Mouse (Mus musculus) liver, embryonic 15.5 days (tissue): ENCODE data around the gene Ube2b. TPM values are rescaled to one million over a fixed set of nuclear protein-coding genes. Genes with fewer than 3 reads are reported as not detected.
A peak's percentile ranks its signal among the peaks of the same experiment; 100 is the strongest.

Experiments used
- ATAC-seq: fragments of 200-750 bp; cut with Nextera tagmentation; 2 replicates; pipeline ENCODE4 v1.8.0; 2017; ENCODE audit warnings: moderate number of reproducible peaks, mild to moderate bottlenecking, moderate library complexity; ENCODE audit not compliant: insufficient read depth
- H3K27ac ChIP-seq: fragments of 300-500 bp; sonication (generic); replicated peaks from 2 replicates; pipeline ENCODE4 v1.5.1; 2015; ENCODE audit warnings: mild to moderate bottlenecking, inconsistent platforms
- H3K27me3 ChIP-seq: fragments of 300-500 bp; sonication (generic); 2 replicates; pipeline ENCODE4 v1.6.1; 2015; ENCODE audit warnings: mild to moderate bottlenecking, inconsistent platforms
- H3K36me3 ChIP-seq: fragments of 300-500 bp; sonication (generic); replicated peaks from 2 replicates; pipeline ENCODE4 v1.6.1; 2015; ENCODE audit warnings: moderate library complexity, mild to moderate bottlenecking, inconsistent platforms
- H3K4me1 ChIP-seq: fragments of 300-500 bp; sonication (generic); replicated peaks from 2 replicates; pipeline ENCODE4 v1.6.1; 2015; ENCODE audit warnings: inconsistent platforms
- H3K4me2 ChIP-seq: fragments of 300-500 bp; sonication (generic); 2 replicates; pipeline ENCODE4 v1.6.1; 2015; ENCODE audit warnings: moderate library complexity, mild to moderate bottlenecking, inconsistent platforms
- H3K4me3 ChIP-seq: fragments of 300-500 bp; sonication (generic); replicated peaks from 2 replicates; pipeline ENCODE4 v1.5.1; 2015; ENCODE audit warnings: mild to moderate bottlenecking, inconsistent platforms
- H3K9ac ChIP-seq: fragments of 300-500 bp; sonication (generic); 2 replicates; pipeline ENCODE4 v1.6.1; 2015; ENCODE audit warnings: moderate library complexity, mild to moderate bottlenecking, inconsistent platforms
- H3K9me3 ChIP-seq: fragments of 300-500 bp; sonication (generic); replicated peaks from 2 replicates; pipeline ENCODE4 v1.6.1; 2016; ENCODE audit warnings: inconsistent platforms
- WGBS: fragments of 180-500 bp; shearing (Covaris S2); methylation state at CpG from one replicate; pipeline ENCODE4 v1.1.7; 2015; ENCODE audit warnings: mixed read lengths; ENCODE audit not compliant: insufficient replicate concordance; 5-methylcytosine and 5-hydroxymethylcytosine counted together
- polyA plus RNA-seq: library from polyadenylated mRNA; unstranded; fragments of >200 nt; fragmentation: Nextera tagmentation; extraction: Ambion mirVana; gene quantifications from 2 replicates; pipeline ENCODE4 v1.2.1, GENCODE M21; 2015

Ube2b gene
- polyA plus RNA-seq, 1 experiment from 2014 or later, result 139 TPM

GRCm38 (mm10) chr11:51949155-51949840 is 51.3 kb downstream of the Ube2b start:
- ATAC-seq, result no peak

DNA sequence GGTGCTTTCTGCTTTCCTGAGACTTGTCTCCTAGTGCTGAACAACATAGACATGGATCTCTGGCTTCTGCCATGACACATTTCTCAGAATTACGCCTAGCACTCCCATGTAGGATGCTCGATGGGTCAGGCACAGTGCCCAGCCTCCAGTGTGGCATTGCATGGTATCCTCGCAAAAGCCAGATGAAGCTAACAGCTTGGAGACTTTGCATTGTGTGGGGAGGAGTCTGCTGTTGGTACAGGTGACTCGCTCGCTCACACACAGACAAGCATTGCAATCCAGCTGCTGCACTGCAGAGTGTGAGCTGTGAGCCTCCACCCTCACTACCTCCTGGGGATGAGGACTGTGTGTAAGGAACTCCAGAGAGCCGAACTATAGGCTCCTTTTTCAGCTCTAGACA is 54.4 kb downstream of the Ube2b start:
- Histone ChIP-seq H3K36me3 (no peaks in the 10 kb centered on the region), H3K9ac (no peak overlapping the region), H3K4me1 (peaks cover 8% of the 10 kb centered on the region; the same call in 1 of the 2 replicates), H3K27ac (no peak overlapping the region), H3K4me3 (no peak overlapping the region), H3K27me3 (no peaks in the 10 kb centered on the region; the same call in 1 of the 2 replicates), H3K9me3 (no peaks in the 10 kb centered on the region), H3K4me2 (no peak overlapping the region)
- ATAC-seq, result no peak
- 63% methylated on average over 6 of the region's 6 CpGs for WGBS

More at GRCm38 (mm10) chr11:51949155-51949840, 51.3 kb downstream of the Ube2b start:
- Histone ChIP-seq H3K27me3 (no peaks in the 10 kb centered on the region), H3K4me1 (peaks cover 14% of the 10 kb centered on the region; the same call in 1 of the 2 replicates), H3K36me3 (no peaks in the 10 kb centered on the region), H3K4me3 (no peak overlapping the region), H3K27ac (no peak overlapping the region), H3K4me2 (no peak overlapping the region), H3K9me3 (no peaks in the 10 kb centered on the region), H3K9ac (no peak overlapping the region)
- WGBS, result 55% methylated on average over 9 of the region's 9 CpGs

GRCm38 (mm10) chr11:51945548-51945947 is 55.0 kb downstream of the Ube2b start:
- no peaks in the 10 kb centered on the region for H3K9me3 ChIP-seq
- H3K27ac ChIP-seq, result no peak overlapping the region
- H3K9ac ChIP-seq, result no peak overlapping the region
- H3K4me2 ChIP-seq, result no peak overlapping the region
- WGBS, result 30% methylated on average over 8 of the region's 8 CpGs
- no peak overlapping the region for H3K4me3 ChIP-seq
- peaks cover 8% of the 10 kb centered on the region; the same call in 1 of the 2 replicates for H3K4me1 ChIP-seq
- ATAC-seq, result no peak
- no peaks in the 10 kb centered on the region; the same call in 1 of the 2 replicates for H3K27me3 ChIP-seq
- H3K36me3 ChIP-seq, result no peaks in the 10 kb centered on the region

- no peak overlapping the region for H3K4me3 ChIP-seq
- H3K27ac ChIP-seq, result no peak overlapping the region
- H3K4me1 ChIP-seq, result peaks cover 8% of the 10 kb centered on the region; the same call in 1 of the 2 replicates
- WGBS, result 57% methylated on average over 3 of the region's 3 CpGs
- no peak overlapping the region for H3K4me2 ChIP-seq
- ATAC-seq, result no peak
- H3K9me3 ChIP-seq, result no peaks in the 10 kb centered on the region
- H3K27me3 ChIP-seq, result no peaks in the 10 kb centered on the region; the same call in 1 of the 2 replicates
- no peaks in the 10 kb centered on the region for H3K36me3 ChIP-seq
- no peak overlapping the region for H3K9ac ChIP-seq
These were observed 56.3 kb downstream of the Ube2b start for GRCm38 (mm10) chr11:51944239-51944638.

- 44% methylated on average over 6 of the region's 6 CpGs for WGBS
These were observed 57.1 kb downstream of the Ube2b start for GRCm38 (mm10) chr11:51943500-51943841.

GRCm38 (mm10) chr11:51942602-51943499 is 57.7 kb downstream of the Ube2b start:
- Histone ChIP-seq H3K9me3 (no peaks in the 10 kb centered on the region), H3K4me3 (no peak overlapping the region), H3K27ac (no peak overlapping the region), H3K27me3 (no peaks in the 10 kb centered on the region; the same call in 1 of the 2 replicates), H3K36me3 (no peaks in the 10 kb centered on the region), H3K4me2 (no peak overlapping the region), H3K4me1 (peaks cover 8% of the 10 kb centered on the region; the same call in 1 of the 2 replicates), H3K9ac (no peak overlapping the region)
- ATAC-seq, result no peak
- 66% methylated on average over 15 of the region's 15 CpGs for WGBS

More at GRCm38 (mm10) chr11:51943500-51943841, 57.1 kb downstream of the Ube2b start:
- H3K27ac ChIP-seq, result no peak overlapping the region
- H3K9me3 ChIP-seq, result no peaks in the 10 kb centered on the region
- ATAC-seq, result no peak
- H3K9ac ChIP-seq, result no peak overlapping the region
- H3K4me1 ChIP-seq, result peaks cover 8% of the 10 kb centered on the region; the same call in 1 of the 2 replicates
- no peak overlapping the region for H3K4me2 ChIP-seq
- H3K36me3 ChIP-seq, result no peaks in the 10 kb centered on the region
- no peaks in the 10 kb centered on the region; the same call in 1 of the 2 replicates for H3K27me3 ChIP-seq
- H3K4me3 ChIP-seq, result no peak overlapping the region

GRCm38 (mm10) chr11:51940511-51940955 is 60.0 kb downstream of the Ube2b start:
- H3K27me3 ChIP-seq, result no peaks in the 10 kb centered on the region; the same call in 1 of the 2 replicates

DNA sequence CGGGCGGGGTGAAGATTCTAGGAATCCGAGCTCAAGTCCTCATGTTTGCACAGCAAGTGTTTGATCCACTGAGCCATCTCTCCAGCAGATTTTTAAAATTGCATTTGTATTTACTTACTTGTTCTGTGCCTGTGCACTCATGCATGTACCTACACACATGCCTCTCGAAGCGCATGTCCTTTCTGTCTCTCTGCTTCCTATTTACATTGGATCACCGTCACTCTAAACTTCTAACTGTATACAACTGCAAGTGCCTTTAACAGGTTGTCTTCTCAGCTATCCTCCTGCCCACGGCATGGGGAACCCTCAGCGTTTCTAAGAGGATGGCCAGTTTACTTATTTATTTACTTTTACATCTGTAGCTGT is 61.0 kb downstream of the Ube2b start:
- Histone ChIP-seq H3K9ac (no peak overlapping the region), H3K27me3 (no peaks in the 10 kb centered on the region; the same call in 1 of the 2 replicates), H3K36me3 (no peaks in the 10 kb centered on the region), H3K27ac (no peak overlapping the region), H3K4me1 (no peaks in the 10 kb centered on the region), H3K9me3 (no peaks in the 10 kb centered on the region), H3K4me2 (no peak overlapping the region), H3K4me3 (no peak overlapping the region)
- no peak for ATAC-seq
- 69% methylated on average over 8 of the region's 8 CpGs for WGBS

More at GRCm38 (mm10) chr11:51940511-51940955, 60.0 kb downstream of the Ube2b start:
- Histone ChIP-seq H3K4me1 (no peaks in the 10 kb centered on the region), H3K4me3 (no peak overlapping the region), H3K4me2 (no peak overlapping the region), H3K9me3 (no peaks in the 10 kb centered on the region), H3K9ac (no peak overlapping the region), H3K27ac (no peak overlapping the region), H3K36me3 (no peaks in the 10 kb centered on the region)
- ATAC-seq, result no peak
- WGBS, result 64% methylated on average over 13 of the region's 13 CpGs

DNA sequence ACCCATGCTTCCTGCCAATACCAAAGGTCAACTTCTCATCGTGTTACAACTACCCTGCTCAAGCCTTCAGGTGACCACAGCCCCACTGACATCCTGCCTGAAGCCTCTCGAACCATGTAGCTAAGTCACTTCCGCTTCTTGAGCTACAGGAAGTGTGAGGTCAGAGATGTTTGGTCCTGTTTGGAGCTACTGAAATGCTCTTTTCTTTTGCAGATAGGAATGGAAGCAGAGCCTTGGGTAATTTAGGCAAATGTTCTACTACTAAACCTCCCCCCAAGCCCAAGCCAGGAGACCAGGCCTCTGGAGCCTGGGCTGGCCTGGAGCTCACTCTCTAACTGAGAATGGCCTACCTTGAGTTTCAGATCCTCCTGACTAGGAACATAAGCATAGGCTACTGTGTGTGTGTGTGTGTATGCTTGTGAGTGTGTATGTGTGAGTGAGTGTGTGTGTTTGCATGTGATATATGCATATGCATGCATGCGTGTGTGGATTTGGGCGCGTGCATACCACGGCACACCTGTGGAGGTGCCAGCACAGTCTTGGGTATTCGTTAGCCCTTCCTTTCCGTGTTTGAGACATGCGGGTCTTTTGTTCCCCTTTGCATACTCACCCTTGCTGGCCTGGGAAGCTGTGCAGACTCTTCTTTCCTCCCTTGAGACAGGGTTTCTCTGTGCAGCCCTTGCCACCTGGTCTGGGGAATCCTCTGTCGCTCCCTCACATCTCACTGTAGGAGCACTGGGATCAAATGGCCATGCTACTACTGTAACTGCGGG is 61.6 kb downstream of the Ube2b start:
- Histone ChIP-seq H3K4me1 (no peaks in the 10 kb centered on the region), H3K4me3 (no peak overlapping the region), H3K36me3 (no peaks in the 10 kb centered on the region), H3K9me3 (no peaks in the 10 kb centered on the region), H3K27ac (no peak overlapping the region), H3K4me2 (no peak overlapping the region), H3K9ac (no peak overlapping the region), H3K27me3 (no peaks in the 10 kb centered on the region; the same call in 1 of the 2 replicates)
- peak; percentile 44; the same call in 1 of the 2 replicates for ATAC-seq
- 64% methylated on average over 12 of the region's 12 CpGs for WGBS

- ATAC-seq, result no peak
- Histone ChIP-seq H3K27me3 (no peaks in the 10 kb centered on the region), H3K9ac (no peak overlapping the region), H3K36me3 (no peaks in the 10 kb centered on the region), H3K4me1 (no peaks in the 10 kb centered on the region), H3K4me2 (no peak overlapping the region), H3K9me3 (no peaks in the 10 kb centered on the region), H3K27ac (no peak overlapping the region), H3K4me3 (no peak overlapping the region)
- WGBS, result 58% methylated on average over 6 of the region's 6 CpGs
These were observed 63.2 kb downstream of the Ube2b start for GRCm38 (mm10) chr11:51937361-51937781.
